Mouse (Mus musculus): ENCODE data around the gene Prss16.

Gene Prss16

DNA sequence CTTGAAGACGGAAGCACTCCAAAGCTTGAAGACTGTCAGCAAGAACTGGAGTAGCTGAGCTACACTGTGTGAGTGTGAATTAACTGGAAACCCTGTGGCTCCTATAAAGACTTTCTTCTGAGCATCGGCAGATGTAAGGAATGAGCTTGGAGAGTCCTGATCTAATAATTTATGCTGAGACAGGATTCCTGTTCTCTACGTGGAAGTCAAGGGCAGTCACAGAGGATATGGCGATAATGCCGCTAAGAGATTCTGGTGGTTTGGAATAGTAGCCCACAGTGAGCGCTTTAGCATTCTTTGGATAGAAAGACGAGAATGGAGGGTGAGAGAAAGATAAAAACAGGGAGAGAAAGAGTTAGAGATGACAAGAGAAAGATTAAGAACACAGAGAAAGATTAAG is 1.7 kb downstream of the Prss16 start:
- no peak for DNase-seq (ENCODE audit: extremely low read depth, low read depth, low spot score)

DNA sequence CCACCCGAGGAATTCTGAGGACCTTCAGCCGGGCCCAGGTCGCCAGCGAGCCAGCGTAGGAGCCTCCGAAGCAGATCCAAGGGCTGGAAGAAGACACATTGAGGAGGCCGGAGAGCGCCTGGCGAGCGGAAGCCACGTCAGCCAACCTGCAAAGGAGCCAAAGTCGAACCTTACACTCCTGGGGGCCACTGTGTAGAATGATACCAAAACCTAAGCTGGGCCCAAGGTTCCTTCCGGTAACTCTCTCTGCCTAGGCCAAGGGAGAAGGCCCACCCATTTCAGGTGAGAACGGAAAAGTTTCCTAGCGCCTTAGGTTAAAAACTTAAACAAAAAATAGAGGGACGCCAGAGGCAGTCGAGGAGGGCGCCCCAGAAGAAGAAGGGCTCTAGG is 2.4 kb downstream of the Prss16 start:
- DNase-seq (ENCODE audit: extremely low read depth, low read depth, low spot score): no peak

DNA sequence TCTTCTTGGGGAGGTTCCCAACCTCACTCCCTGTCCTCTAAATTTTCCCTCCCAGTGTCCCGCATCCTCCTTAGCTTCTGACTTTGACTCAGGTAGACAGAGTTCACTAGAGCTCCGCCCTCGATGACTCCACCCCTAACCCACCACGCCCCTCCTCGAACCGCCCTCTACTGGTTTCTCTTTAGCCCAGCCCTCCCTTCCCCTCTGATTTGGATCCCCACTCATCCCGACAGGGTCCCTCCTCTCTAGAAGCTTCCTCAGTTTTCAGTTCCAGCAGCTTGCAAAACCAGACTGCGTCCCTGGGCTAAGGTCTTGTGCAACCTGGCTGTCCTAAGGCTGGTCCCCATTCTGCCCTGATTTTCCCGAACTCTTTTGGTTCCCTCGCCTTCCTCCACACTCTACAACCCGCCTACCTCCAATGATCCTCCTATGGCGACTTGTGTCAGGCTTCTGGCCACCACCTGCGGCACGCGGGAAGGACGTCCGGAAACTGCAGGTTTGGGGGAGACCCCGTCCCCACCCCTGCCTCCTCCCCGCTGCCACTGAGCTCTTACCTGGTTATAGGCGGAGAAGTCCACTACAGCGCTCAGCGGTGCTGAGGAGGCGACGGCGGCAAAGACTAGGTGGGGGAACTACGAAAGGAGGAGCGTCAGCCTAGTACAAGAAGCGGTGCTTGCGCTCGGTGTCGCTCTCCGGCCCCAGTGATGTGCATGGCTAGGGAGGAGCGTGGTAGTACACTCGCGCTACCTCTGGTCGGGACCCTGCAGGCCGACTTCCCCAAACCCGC is 3.0 kb downstream of the Prss16 start:
- DNase-seq (ENCODE audit: extremely low read depth, low read depth, low spot score): no peak

DNA sequence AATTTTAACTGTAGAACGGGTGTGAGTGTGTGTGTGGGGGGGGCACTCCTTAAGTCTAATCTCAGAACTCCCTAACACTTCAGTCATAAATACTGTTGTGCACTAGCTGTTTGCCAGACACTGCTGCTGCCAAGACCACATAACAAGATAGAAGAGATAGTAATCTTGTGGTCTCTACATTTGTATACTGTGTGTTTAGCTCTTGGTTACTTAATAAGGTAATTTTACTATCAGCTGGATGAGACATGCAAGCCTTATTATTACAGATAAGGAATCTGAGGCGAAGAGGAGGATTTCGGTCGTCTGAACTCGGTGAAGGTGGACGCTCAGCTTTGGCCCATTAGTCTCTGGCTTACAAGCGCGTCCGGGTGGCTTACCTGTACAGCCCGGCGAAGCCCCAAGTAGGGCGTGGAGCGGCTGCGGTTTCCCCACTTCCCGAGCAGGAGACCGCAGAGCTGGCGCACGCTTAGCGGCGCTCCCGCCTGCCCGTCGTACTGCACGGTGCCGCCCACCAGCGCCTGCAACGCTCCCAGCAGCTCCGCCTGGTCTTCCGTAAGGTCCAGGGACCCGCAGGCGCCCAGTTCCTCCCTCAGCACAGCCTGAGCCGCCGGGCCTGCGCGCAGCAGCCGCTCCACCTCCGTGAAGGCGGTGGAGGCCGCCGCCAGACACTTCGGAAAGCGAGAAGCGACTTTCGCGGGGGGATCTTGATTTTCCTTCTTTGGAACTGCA is 3.8 kb downstream of the Prss16 start:
- no peak for DNase-seq (ENCODE audit: extremely low read depth, low read depth, low spot score)

DNA sequence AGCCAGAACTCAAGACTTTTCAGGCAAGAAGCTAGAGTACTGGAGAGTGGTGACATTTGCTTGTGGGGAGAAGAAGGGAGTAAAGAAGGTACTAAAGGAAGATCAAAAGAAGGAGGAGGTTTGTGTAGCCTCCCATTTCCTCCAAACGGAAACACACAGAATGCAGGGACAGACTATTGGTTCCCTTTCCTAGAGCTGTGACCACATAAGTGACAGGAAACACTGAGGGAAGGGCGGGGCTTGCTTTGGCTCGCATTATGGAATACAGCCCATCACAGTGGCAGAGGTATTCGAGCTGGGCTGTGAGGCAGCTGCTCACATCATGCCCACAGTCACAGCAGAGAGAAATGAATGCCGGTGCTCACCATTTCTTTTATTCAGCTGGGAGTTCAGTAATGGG is 7.7 kb downstream of the Prss16 start:
- DNase-seq (ENCODE audit: extremely low read depth, low read depth, low spot score): no peak

DNA sequence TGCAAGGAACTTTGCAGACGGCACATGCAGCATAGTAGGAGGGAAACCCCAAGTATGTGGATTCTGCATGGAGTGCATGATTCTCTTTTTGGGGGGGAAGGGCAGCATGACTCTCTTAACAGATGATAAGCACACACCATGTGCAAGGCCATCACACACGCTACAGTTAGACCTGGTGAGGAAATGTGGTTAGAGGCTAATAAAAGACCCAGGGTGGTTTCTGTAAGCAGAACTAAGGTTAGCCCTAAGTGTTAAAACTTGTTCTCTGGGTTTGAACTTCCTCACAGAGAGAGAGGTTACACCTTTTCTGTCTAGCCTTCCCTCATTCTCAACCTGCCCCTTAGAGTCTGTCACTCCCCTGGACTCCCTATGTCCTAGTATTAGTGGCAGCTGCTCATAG is 8.2 kb downstream of the Prss16 start:
- DNase-seq (ENCODE audit: extremely low read depth, low read depth, low spot score): no peak

DNA sequence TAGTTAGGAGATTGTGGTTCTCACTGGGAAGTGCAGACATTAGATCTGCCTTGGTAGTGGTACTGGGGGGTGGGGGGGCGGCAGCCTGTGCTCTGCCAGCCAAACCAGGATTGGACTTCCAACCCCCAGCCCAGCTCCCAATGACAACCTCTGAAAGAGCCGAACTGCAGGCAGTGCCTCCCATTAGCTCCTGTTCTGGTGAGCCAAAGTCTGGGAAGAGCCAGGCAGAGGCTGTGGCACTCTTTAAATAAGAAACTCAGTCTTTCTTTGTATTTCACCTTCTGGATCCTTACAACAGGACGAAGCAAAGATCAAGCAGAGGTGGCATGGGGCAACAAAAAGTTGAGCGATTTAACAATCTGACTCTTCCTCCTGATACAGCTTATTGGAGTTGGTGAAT is 10.4 kb downstream of the Prss16 start:
- no peak for DNase-seq (ENCODE audit: extremely low read depth, low read depth, low spot score)

DNA sequence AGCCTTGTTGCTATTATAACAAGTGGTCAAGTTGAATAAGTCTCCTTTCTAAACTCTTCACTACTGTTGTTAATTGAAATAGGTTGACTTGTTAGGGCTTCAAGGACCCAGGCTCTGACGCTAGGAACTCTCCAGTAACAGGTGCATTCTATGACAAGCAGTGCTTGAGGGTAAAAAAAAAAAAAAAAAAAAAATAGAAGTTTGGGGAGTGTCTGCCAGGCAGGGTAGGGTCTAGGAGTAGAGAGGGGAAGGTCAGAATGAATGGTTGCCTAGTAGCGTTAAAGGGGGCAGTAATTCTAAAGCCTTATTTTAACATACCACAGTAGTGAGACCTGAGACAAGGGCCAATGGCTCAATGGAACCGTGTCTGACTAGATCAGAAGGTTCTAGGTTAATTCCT is 11.1 kb downstream of the Prss16 start:
- DNase-seq (ENCODE audit: extremely low read depth, low read depth, low spot score): no peak

DNA sequence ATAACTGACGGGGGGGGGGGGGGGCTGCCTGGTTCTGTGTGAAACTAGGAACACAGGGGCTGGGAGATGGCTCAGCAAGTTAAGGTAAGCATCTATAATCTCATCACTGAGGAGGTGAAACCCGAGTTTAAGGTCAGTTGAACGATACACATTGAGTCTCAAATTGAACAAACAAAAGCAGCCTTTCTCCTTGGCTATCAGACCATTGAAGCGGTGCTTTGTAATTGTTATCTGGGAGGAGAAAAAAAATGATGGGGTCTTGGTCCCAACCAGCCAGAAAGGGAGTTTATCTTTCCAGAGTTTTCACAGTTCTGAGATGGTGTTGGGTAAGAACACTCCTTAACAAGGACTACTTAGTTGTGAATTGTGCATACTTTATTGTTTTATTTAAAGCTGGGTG is 11.7 kb downstream of the Prss16 start:
- no peak for DNase-seq (ENCODE audit: extremely low read depth, low read depth, low spot score)

DNA sequence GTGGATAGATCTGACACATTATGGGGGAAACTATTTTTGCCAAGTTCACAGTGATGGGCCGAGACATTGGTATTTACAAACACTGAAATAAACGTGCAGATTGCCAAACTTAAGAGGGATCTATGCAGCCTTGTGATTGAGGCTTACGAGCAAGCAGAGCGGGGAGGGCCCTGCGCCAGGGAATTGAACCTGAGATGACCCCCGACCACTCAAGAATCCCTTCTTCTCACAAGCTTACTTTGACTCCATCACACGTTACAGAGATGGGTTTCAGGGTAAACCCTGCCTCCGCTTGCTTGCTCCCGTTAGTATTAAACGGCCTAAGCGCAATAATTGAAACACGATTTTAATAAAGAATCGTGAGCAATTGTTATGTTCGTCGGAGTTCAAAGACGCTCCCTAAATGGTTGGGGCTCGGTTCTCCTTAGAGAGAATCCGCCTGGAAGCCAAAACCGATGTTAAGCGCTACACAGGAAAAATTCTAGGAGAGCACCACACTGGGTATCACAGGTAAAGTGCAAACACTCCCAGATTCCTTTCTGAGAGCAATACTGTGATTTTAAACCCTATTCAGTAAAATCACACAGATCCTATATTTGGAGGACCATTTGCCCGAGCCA is 12.2 kb downstream of the Prss16 start:
- no peak for DNase-seq (ENCODE audit: extremely low read depth, low read depth, low spot score)

DNA sequence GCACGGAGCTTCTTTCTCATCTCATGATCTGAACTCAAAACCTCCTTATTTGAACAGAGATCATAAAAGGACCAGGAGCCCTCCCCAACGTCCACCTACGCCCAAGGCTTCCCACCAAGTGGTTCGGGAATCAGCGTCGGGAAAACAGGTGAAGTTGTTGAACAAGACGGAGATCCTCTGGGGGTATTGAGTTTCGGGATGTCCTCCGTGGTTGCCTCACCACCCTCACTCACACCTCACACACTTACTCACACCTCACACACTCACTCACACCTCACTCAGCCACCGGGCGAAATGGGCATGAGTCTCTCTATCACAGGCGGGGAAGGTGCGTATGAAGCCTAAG is 12.7 kb downstream of the Prss16 start:
- DNase-seq (ENCODE audit: extremely low read depth, low read depth, low spot score): no peak

DNA sequence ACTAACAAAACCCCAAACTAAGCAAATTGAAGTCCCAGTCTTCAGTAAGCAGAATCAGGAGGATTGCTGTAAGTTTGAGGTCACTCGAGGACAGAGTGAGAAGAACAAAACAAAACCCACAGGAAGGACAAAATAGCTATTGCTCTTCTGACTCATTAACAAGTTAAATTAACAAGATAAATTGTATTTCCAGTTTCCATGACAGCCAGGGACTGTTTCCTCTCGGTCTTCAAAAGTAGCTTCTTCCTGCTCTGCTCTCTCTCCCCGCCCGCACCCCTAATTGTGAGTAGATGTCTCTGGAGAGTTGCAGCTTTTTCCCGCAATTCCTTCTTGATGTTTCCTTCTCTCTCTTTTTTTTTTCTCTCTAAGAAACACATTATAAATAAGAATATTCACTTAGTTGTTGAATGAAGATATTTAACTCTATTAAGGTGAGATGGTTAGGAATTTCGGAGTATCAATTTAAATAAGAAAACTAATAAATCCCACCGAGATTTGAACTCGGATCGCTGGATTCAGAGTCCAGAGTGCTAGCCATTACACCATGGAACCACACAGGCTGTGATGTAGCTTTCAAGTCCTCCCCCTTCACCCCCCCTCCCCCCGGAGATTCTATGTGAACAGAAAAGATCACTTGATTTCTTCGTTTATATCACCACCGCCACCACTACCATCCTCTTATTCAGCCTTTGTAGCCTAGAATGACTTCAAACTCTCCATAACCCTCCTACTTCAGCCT is 13.3 kb downstream of the Prss16 start:
- no peak for DNase-seq (ENCODE audit: extremely low read depth, low read depth, low spot score)

DNA sequence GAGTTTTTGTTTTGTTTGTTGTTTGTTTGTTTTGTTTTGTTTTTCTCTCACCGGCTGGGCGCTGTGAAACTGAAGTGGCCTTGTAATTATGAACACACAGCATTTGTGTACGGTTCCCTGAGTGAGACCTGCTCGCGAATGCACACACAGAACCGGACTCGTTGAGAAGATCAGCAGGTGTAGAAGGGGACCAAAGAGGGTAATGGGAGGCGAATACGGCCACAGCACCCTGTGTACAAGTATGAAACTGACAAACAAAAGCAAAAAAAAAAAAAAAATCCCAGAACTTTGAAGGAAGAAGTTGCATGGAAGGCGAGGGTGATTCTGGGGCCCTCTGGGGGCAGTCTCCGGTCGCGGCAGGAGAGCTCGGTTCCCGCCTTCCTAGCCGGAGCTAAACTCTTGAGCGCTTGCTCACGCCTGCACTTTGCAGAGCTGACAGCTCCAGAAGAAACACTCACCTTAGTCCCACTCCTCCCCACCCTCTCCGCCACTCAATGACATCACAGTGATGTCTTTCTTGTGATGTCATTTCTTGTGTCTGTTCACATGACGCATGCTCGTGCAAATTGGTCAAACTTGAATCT is 14.1 kb downstream of the Prss16 start:
- no peak for DNase-seq (ENCODE audit: extremely low read depth, low read depth, low spot score)

DNA sequence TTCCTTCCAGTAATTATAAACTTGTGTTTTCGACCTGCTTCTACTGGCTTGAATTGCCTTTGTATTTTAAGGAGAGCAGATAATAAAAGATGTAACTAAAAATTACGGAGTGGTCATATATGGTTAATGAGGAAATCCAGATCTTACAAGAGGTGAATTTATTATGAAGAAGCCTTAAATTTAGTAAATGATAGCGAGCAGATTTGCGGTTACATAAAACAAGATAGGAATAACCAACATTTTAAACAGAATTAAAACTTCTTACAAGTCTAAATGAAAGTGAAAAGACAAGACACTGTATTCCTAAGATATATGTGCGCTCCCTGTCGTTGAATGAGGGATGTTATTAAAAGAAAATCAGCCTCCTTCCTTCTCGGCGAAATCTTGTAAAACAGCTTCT is 14.6 kb downstream of the Prss16 start:
- no peak for DNase-seq (ENCODE audit: extremely low read depth, low read depth, low spot score)

DNA sequence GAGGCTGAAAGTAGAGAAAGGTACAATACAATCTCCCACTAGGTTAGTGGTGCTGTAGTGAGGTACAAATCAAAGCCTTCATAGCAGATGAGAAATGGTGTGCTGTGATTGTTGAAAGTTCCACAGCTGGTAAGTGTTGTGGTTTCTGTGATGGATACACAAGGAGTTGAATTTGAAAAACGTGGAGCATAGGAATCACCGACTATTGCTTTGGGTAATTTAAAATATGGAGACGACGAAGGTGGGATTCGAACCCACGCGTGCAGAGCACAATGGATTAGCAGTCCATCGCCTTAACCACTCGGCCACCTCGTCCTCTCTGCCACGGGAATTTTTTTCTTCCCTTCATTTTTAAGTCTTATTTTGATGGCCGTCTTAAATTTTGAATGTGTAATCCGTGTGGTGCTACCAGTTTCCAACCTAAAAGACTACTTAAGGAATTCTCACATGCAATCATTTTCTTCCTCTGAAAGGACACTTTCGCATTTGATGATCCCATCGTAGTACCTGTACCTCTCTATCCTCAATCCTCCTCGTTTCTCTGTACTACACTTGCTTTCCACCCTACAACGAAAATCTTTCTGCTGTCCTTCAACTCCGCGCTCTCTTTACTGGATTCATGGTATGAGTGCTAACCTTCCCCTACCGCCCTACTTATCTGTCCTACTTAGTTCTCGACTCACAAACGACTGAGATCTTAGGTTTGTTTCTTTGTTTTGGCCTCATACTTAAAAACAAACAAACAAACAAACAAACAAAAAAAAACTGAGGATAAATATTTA is 15.4 kb downstream of the Prss16 start:
- DNase-seq (ENCODE audit: extremely low read depth, low read depth, low spot score): no peak

DNA sequence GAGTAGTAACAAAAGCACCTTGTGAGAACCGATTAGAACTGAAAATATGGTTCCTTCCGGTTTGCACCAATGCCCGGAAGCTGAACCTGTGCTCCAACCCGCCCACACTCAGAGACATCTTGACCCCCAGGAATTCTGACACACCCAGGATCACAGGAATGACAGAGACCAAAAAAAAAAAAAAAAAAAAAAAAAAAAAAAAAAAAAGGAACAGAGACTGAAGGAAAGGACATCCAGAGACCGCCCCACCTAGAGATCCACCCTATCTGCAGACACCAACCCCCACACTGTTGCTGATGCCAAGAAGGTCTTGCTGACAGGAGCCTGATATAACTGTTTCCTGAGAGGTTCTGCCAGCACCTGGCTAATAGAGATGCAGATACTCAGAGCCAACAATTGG is 17.0 kb downstream of the Prss16 start:
- no peak for DNase-seq (ENCODE audit: extremely low read depth, low read depth, low spot score)

DNA sequence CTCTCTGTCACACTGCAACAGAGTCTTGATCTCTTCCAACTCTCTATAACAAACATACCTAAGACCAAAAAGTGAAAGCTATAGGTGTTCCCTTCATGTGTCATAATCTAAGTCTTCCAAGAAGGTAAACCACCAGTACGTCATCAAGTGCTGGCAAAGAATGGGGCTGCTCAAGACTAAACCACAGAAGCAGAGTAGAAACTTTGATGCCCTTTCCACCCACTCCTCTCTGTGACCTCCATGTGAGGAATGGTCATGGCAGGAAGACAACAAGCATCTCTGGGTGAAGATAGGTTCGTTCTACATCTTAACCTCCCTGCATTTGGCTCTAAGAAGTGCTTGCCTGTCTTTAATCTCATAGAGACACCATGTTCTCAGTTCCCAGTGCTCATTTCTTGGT is 25.1 kb downstream of the Prss16 start:
- no peak for DNase-seq (ENCODE audit: extremely low read depth, low read depth, low spot score)

DNA sequence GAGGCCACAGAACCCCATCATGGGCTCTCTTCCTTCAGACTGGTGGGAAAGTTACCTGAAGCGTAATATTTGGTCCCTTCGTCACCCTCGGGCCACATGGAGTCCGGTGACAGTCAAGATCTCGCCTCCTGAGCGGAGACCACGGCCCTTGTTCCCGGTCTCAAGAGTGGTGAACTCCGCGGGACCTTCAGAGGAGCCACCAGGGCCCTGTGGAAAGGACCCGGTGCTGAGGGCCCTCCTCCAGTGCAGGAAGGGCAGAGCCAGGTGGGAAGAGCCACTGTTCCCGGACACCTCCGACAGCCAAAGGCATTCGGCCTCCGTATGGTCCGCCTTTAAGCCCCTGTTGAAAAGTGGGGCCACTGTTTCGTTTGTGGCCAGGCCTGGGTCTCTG is 27.7 kb downstream of the Prss16 start:
- no peak for DNase-seq (ENCODE audit: extremely low read depth, low read depth, low spot score)

DNA sequence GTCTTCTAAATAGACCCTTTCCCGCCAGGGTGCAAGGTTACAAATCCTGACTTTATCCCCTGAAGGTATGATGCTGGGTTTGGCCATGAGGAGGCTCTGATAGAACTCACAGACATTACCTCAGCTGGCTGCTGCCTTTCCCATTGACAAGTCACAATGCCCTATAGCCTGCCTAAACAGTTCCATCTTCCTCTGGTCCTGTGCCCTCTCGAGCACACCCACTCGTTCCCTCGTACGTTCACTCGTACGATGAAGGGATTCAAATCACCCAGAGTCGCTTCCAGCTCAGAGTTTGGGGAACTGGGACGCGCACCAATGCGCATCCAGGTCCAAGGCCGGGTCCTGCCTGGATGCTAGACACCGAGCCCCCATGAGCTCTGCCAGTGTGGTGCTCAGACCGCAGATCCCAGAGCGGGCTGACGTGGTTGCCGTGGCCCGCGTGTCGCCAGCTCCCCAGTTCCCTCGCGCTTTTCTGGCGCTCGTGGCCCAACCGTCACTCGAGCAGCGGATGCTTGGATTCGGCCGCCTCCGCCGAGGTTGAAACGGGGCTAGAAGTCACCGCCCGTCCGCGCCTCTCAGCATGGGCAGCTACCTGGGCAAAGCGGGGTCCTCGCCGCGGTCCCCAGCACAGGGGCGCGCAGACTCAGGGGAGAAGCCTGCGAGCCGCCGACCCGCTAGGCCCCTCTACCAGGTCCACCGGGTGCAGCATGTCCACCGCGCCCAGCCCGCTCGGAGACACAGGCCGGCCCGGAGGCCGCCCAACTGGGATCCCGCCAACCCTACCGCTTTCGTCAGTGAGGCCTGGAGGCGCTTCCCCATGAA is 28.4 kb downstream of the Prss16 start, which contains the start of gene Pom121l2:
TSS of gene Pom121l2 (plus strand) at position 214 of the 822 bp plus-strand sequence.
- no peak for DNase-seq (ENCODE audit: extremely low read depth, low read depth, low spot score)
